Mouse (Mus musculus): ENCODE results near the gene Pbx3.

GRCm38 (mm10) chr2:34212418-34212817 lies 160.5 kb downstream of the Pbx3 start:
- TF ChIP-seq CTCF (IDR thresholded peaks at IDR 0.05; ENCODE audit: control insufficient read depth, insufficient read depth, low read length), result no peak
- no peak for TF ChIP-seq POLR2A (IDR thresholded peaks at IDR 0.05; ENCODE audit: borderline replicate concordance, control insufficient read depth, low read depth, low read length)

All from bone marrow, adult 2 months (tissue).